Mouse (Mus musculus) MEL (cell line): ENCODE measurements around the gene Kcnh4. TPM values are rescaled to one million over a fixed set of nuclear protein-coding genes. Genes with fewer than 3 reads are reported as not detected.

ENCODE experiments used
- DNase-seq: peaks from one replicate; pipeline ENCODE4 v3.0.0; 2011; ENCODE audit warnings: low read depth, low spot score
- H3K27ac ChIP-seq: 2 replicates; pipeline ENCODE4 v1.5.1; 2012; ENCODE audit warnings: low read depth, mild to moderate bottlenecking, control low read depth, low read length, moderate library complexity; ENCODE audit not compliant: control insufficient read depth
- H3K27me3 ChIP-seq, 2 experiments: fragments of 150-350 bp in 1 of 2; sonication (generic) in 1 of 2; 2 replicates each; pipeline ENCODE4 v1.6.1; 2012; ENCODE audit warnings: low read length in 2 of 2, mild to moderate bottlenecking in 2 of 2, improper control_type of control experiment in 1 of 2, moderate library complexity in 1 of 2; ENCODE audit not compliant: insufficient read depth in 2 of 2, control insufficient read depth in 1 of 2
- H3K36me3 ChIP-seq, 2 experiments: 2 replicates each; pipeline ENCODE4 v1.6.1; 2012 to 2014; ENCODE audit warnings: low read length in 2 of 2, improper control_type of control experiment in 1 of 2, inconsistent platforms in 1 of 2, mild to moderate bottlenecking in 1 of 2; ENCODE audit not compliant: insufficient read depth in 2 of 2, control insufficient read depth in 1 of 2
- H3K4me1 ChIP-seq, 2 experiments: fragments of 150-350 bp in 1 of 2; sonication (generic) in 1 of 2; 2 replicates each; pipeline ENCODE4 v1.6.1; 2012; ENCODE audit warnings: low read length in 2 of 2, improper control_type of control experiment in 1 of 2, mild to moderate bottlenecking in 1 of 2; ENCODE audit not compliant: insufficient read depth in 2 of 2, control insufficient read depth in 1 of 2
- H3K4me3 ChIP-seq, 2 experiments: fragments of 150-350 bp in 1 of 2; sonication (generic) in 1 of 2; 2 replicates each; pipeline ENCODE4 v1.5.1; 2012; ENCODE audit warnings: low read depth in 2 of 2, low read length in 2 of 2, mild to moderate bottlenecking in 2 of 2, moderate library complexity in 2 of 2, control low read depth in 1 of 2, improper control_type of control experiment in 1 of 2; ENCODE audit not compliant: control insufficient read depth in 1 of 2, insufficient read depth in 1 of 2
- H3K79me2 ChIP-seq: 2 replicates; pipeline ENCODE4 v1.6.1; 2012; ENCODE audit warnings: mild to moderate bottlenecking, low read length, moderate library complexity; ENCODE audit not compliant: control insufficient read depth, poor library complexity, insufficient read depth
- H3K9ac ChIP-seq: 2 replicates; pipeline ENCODE4 v1.6.1; 2012; ENCODE audit warnings: low read depth, mild to moderate bottlenecking, control low read depth, low read length, moderate library complexity; ENCODE audit not compliant: control insufficient read depth, poor library complexity, severe bottlenecking
- H3K9me3 ChIP-seq: fragments of 150-350 bp; sonication (generic); replicated peaks from 2 replicates; pipeline ENCODE4 v1.6.1; 2012; ENCODE audit warnings: mild to moderate bottlenecking, low read length, improper control_type of control experiment, moderate library complexity; ENCODE audit not compliant: insufficient read depth
- CHD1 ChIP-seq: IDR thresholded peaks from 2 replicates; pipeline ENCODE4 v1.6.1; 2012; ENCODE audit warnings: low read depth, mild to moderate bottlenecking, inconsistent platforms, low read length, improper control_type of control experiment
- CHD2 ChIP-seq: IDR thresholded peaks from 2 replicates; pipeline ENCODE4 v1.6.1; 2011; ENCODE audit warnings: low read length, improper control_type of control experiment
- CTCF ChIP-seq, 3 experiments: IDR thresholded peaks in 2 of 3; conservative IDR thresholded peaks in 1 of 3; 2 replicates each; pipeline ENCODE4 v1.5.1; 2011 to 2012; ENCODE audit warnings: low read length in 3 of 3, low read depth in 2 of 3, mild to moderate bottlenecking in 2 of 3, improper control_type of control experiment in 1 of 3, inconsistent platforms in 1 of 3, mixed read lengths in 1 of 3, moderate library complexity in 1 of 3; ENCODE audit not compliant: control insufficient read depth in 1 of 3, insufficient read depth in 1 of 3, poor library complexity in 1 of 3, severe bottlenecking in 1 of 3
- E2F4 ChIP-seq: IDR thresholded peaks from 2 replicates; pipeline ENCODE4 v1.6.1; 2011; ENCODE audit warnings: low read depth, low read length, improper control_type of control experiment, borderline replicate concordance
- ELF1 ChIP-seq: IDR thresholded peaks from 2 replicates; pipeline ENCODE4 v1.6.1; 2014; ENCODE audit warnings: low read depth, mild to moderate bottlenecking, inconsistent platforms, low read length, improper control_type of control experiment, moderate library complexity
- EP300 ChIP-seq, 2 experiments: IDR thresholded peaks; 2 replicates each; pipeline ENCODE4 v1.6.1; 2011; ENCODE audit warnings: improper control_type of control experiment in 2 of 2, low read length in 2 of 2, low read depth in 1 of 2, mild to moderate bottlenecking in 1 of 2
- ETS1 ChIP-seq: IDR thresholded peaks from 2 replicates; pipeline ENCODE4 v1.6.1; 2012; ENCODE audit warnings: low read depth, mild to moderate bottlenecking, inconsistent platforms, low read length, improper control_type of control experiment, moderate library complexity
- GABPA ChIP-seq: IDR thresholded peaks from 2 replicates; pipeline ENCODE4 v1.6.1; 2012; ENCODE audit warnings: low read depth, mild to moderate bottlenecking, inconsistent platforms, low read length, improper control_type of control experiment, moderate library complexity
- GATA1 ChIP-seq: IDR thresholded peaks from 2 replicates; pipeline ENCODE4 v1.6.1; 2011; ENCODE audit warnings: low read depth, low read length, improper control_type of control experiment
- HCFC1 ChIP-seq: IDR thresholded peaks from 2 replicates; pipeline ENCODE4 v1.6.1; 2012; ENCODE audit warnings: low read depth, mild to moderate bottlenecking, inconsistent platforms, low read length, improper control_type of control experiment, moderate library complexity
- JUND ChIP-seq: IDR thresholded peaks from 2 replicates; pipeline ENCODE4 v1.6.1; 2011; ENCODE audit warnings: low read depth, mild to moderate bottlenecking, improper control_type of control experiment, low read length
- MAFK ChIP-seq: IDR thresholded peaks from 2 replicates; pipeline ENCODE4 v1.6.1; 2011; ENCODE audit warnings: low read depth, mild to moderate bottlenecking, low read length, improper control_type of control experiment, borderline replicate concordance
- MAX ChIP-seq: IDR thresholded peaks from 2 replicates; pipeline ENCODE4 v1.6.1; 2011; ENCODE audit warnings: low read length, improper control_type of control experiment
- MAZ ChIP-seq: IDR thresholded peaks from 2 replicates; pipeline ENCODE4 v1.6.1; 2012; ENCODE audit warnings: low read depth, mild to moderate bottlenecking, inconsistent platforms, low read length, improper control_type of control experiment
- MXI1 ChIP-seq: IDR thresholded peaks from 2 replicates; pipeline ENCODE4 v1.6.1; 2011; ENCODE audit warnings: mild to moderate bottlenecking, low read depth, low read length, improper control_type of control experiment
- MYC ChIP-seq: IDR thresholded peaks from 2 replicates; pipeline ENCODE4 v1.6.1; 2011; ENCODE audit warnings: low read depth, mild to moderate bottlenecking, low read length, improper control_type of control experiment, moderate library complexity
- NELFE ChIP-seq: IDR thresholded peaks from 2 replicates; pipeline ENCODE4 v1.6.1; 2011; ENCODE audit warnings: low read depth, low read length, improper control_type of control experiment
- NRF1 ChIP-seq: IDR thresholded peaks from 2 replicates; pipeline ENCODE4 v1.6.1; 2014; ENCODE audit warnings: low read depth, mild to moderate bottlenecking, inconsistent platforms, low read length, improper control_type of control experiment, moderate library complexity; ENCODE audit not compliant: poor library complexity, insufficient read depth, severe bottlenecking
- RCOR1 ChIP-seq: IDR thresholded peaks from 2 replicates; pipeline ENCODE4 v1.6.1; 2012; ENCODE audit warnings: low read depth, mild to moderate bottlenecking, inconsistent platforms, low read length, improper control_type of control experiment
- SIN3A ChIP-seq: IDR thresholded peaks from 2 replicates; pipeline ENCODE4 v1.6.1; 2012; ENCODE audit warnings: low read length, improper control_type of control experiment, inconsistent platforms
- SMC3 ChIP-seq: IDR thresholded peaks from 2 replicates; pipeline ENCODE4 v1.6.1; 2011; ENCODE audit warnings: low read depth, low read length, improper control_type of control experiment
- TAL1 ChIP-seq: IDR thresholded peaks from 2 replicates; pipeline ENCODE4 v1.6.1; 2012; ENCODE audit warnings: mild to moderate bottlenecking, inconsistent platforms, low read length, moderate library complexity, mixed read lengths
- TBP ChIP-seq: IDR thresholded peaks from 2 replicates; pipeline ENCODE4 v1.8.0; 2011; ENCODE audit warnings: low read depth, low read length, improper control_type of control experiment
- TCF12 ChIP-seq: IDR thresholded peaks from 2 replicates; pipeline ENCODE4 v1.6.1; 2014; ENCODE audit warnings: low read depth, mild to moderate bottlenecking, inconsistent platforms, low read length, improper control_type of control experiment, moderate library complexity
- UBTF ChIP-seq: IDR thresholded peaks from 2 replicates; pipeline ENCODE4 v1.6.1; 2012; ENCODE audit warnings: low read depth, mild to moderate bottlenecking, inconsistent platforms, low read length, improper control_type of control experiment, moderate library complexity, borderline replicate concordance; ENCODE audit not compliant: insufficient read depth
- USF1 ChIP-seq: IDR thresholded peaks from 2 replicates; pipeline ENCODE4 v1.6.1; 2014; ENCODE audit warnings: low read depth, mild to moderate bottlenecking, inconsistent platforms, low read length, improper control_type of control experiment, moderate library complexity
- USF2 ChIP-seq, 2 experiments: IDR thresholded peaks; 2 replicates each; pipeline ENCODE4 v1.6.1; 2011 to 2012; ENCODE audit warnings: improper control_type of control experiment in 2 of 2, low read length in 2 of 2, borderline replicate concordance in 1 of 2, inconsistent platforms in 1 of 2, low read depth in 1 of 2, mild to moderate bottlenecking in 1 of 2; ENCODE audit not compliant: insufficient read depth in 1 of 2
- ZC3H11A ChIP-seq: IDR thresholded peaks from 2 replicates; pipeline ENCODE4 v1.6.1; 2012; ENCODE audit warnings: low read depth, mild to moderate bottlenecking, inconsistent platforms, low read length, improper control_type of control experiment
- ZKSCAN1 ChIP-seq: IDR thresholded peaks from 2 replicates; pipeline ENCODE4 v1.6.1; 2012; ENCODE audit warnings: low read depth, mild to moderate bottlenecking, inconsistent platforms, low read length, improper control_type of control experiment, moderate library complexity
- ZMIZ1 ChIP-seq: IDR thresholded peaks from 2 replicates; pipeline ENCODE4 v1.6.1; 2012; ENCODE audit warnings: low read depth, mild to moderate bottlenecking, inconsistent platforms, low read length, improper control_type of control experiment, moderate library complexity
- ZNF384 ChIP-seq: IDR thresholded peaks from 2 replicates; pipeline ENCODE4 v1.6.1; 2012; ENCODE audit warnings: low read depth, mild to moderate bottlenecking, inconsistent platforms, low read length, improper control_type of control experiment
- polyA plus RNA-seq, 2 experiments: library from polyadenylated mRNA; stranded (reverse) in 1 of 2; unstranded in 1 of 2; fragments of >175 nt in 1 of 2; fragments of >200 nt in 1 of 2; gene quantifications; 2 replicates each; pipeline versions ENCODE4 v1.2.1 to v1.2.4; 2012; ENCODE audit warnings: low replicate concordance in 2 of 2, low read depth in 1 of 2; ENCODE audit not compliant: insufficient read length in 2 of 2, insufficient read depth in 1 of 2, missing spikeins in 1 of 2
- total RNA-seq: library from RNA; depleted of rRNA; stranded (reverse); fragments of 300-350 nt; gene quantifications from 2 replicates; pipeline ENCODE4 v1.2.3, GENCODE M21; 2012

Kcnh4 gene
- total and polyA plus RNA-seq, 3 experiments = 0.04 to 0.08 TPM; not detected in 1

- Histone ChIP-seq H3K4me1 (no peaks in the 10 kb centered on the region; a peak in 1 of 4 replicates), H3K36me3 (peaks cover 1 to 2% of the 10 kb centered on the region in 2 experiments; a peak in 2 of 4 replicates), H3K27me3 (no peaks in the 10 kb centered on the region), H3K27ac (no peak overlapping the region), H3K9me3 (no peaks in the 10 kb centered on the region), H3K9ac (no peak overlapping the region), H3K4me3 (no peak overlapping the region), H3K79me2 (no peaks in the 10 kb centered on the region)
- TF ChIP-seq UBTF = no peak
- no peak for TF ChIP-seq CTCF (IDR thresholded peaks at IDR 0.05 in 2 of 3, conservative IDR thresholded peaks at IDR 0.05 in 1 of 3; ENCODE audit: control insufficient read depth in 1 of 3, insufficient read depth in 1 of 3, low read depth in 2 of 3, low read length in 3 of 3, poor library complexity in 1 of 3, severe bottlenecking in 1 of 3)
- TF ChIP-seq ZC3H11A = no peak
- DNase-seq = no peak
Observed at GRCm38 (mm10) chr11:100780247-100780646, 20.5 kb upstream of the Kcnh4 start.

DNA sequence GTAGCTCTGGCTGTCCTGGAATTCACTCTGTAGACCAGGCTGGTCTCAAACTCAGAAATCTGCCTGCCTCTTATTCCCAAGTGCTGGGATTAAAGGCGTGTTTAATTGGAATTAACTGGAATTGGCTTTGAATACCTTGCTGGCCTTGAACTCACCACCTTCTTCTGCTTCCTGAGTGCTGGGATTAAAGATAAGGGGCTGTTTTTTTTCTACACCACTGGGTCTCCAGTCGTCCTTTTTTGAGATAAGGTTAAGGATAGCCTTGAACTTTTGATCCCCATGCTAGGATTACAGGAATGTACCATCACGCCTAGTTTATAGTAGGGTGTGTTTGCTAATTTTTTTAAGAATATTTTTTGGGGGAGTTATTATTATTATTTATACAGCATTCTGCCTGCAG, 18.3 kb upstream of the Kcnh4 start:
- TF ChIP-seq SIN3A = peak; percentile 38; the same call in 1 of the 2 replicates
- TF ChIP-seq TBP = no peak
- peak; percentile 25 to 28; a peak in 2 of 4 replicates for TF ChIP-seq EP300 (IDR thresholded peaks at IDR 0.05; ENCODE audit: low read depth in 1 of 2, low read length in 2 of 2)
- no peak for TF ChIP-seq ZC3H11A
- TF ChIP-seq TCF12 = peak; percentile 51; the same call in 1 of the 2 replicates
- no peak for TF ChIP-seq JUND
- no peak for TF ChIP-seq NELFE
- TF ChIP-seq TAL1 = 0 out of 2 replicates have a peak, but pooled peaks have one; percentile 10
- peak; percentile 83 for TF ChIP-seq ZNF384
- TF ChIP-seq GATA1 = peak; percentile 51
- no peak for TF ChIP-seq ETS1
- no peak for TF ChIP-seq ZMIZ1
- no peak for TF ChIP-seq UBTF
- peak; percentile 31; the same call in 1 of the 2 replicates for TF ChIP-seq RCOR1
- TF ChIP-seq USF1 = no peak
- 0 out of 2 replicates have a peak, but pooled peaks have one; percentile 44 for TF ChIP-seq SMC3
- TF ChIP-seq CHD2 = no peak
- TF ChIP-seq MAFK = no peak
- TF ChIP-seq ELF1 = no peak
- no peak for TF ChIP-seq CHD1
- TF ChIP-seq MAZ = no peak
- TF ChIP-seq MYC = no peak
- TF ChIP-seq MAX = no peak
- TF ChIP-seq USF2 (IDR thresholded peaks at IDR 0.05; ENCODE audit: borderline replicate concordance in 1 of 2, insufficient read depth in 1 of 2, low read depth in 1 of 2, low read length in 2 of 2) = no peak
- no peak for TF ChIP-seq ZKSCAN1
- no peak for TF ChIP-seq E2F4
- TF ChIP-seq GABPA = no peak
- no peak for TF ChIP-seq HCFC1
- TF ChIP-seq NRF1 = no peak
- no peak for TF ChIP-seq MXI1
- H3K9ac ChIP-seq = no peak overlapping the region
- peaks cover 1 to 2% of the 10 kb centered on the region in 2 experiments; a peak in 2 of 4 replicates for H3K36me3 ChIP-seq
- no peaks in the 10 kb centered on the region for H3K79me2 ChIP-seq
- no peaks in the 10 kb centered on the region; a peak in 1 of 4 replicates for H3K4me1 ChIP-seq
- no peaks in the 10 kb centered on the region for H3K27me3 ChIP-seq
- peak; percentile 44 for DNase-seq
- no peaks in the 10 kb centered on the region for H3K9me3 ChIP-seq
- no peak overlapping the region for H3K27ac ChIP-seq
- no peak overlapping the region for H3K4me3 ChIP-seq
